Mouse (Mus musculus): Measurements from ENCODE around the gene Vps16.

DNA sequence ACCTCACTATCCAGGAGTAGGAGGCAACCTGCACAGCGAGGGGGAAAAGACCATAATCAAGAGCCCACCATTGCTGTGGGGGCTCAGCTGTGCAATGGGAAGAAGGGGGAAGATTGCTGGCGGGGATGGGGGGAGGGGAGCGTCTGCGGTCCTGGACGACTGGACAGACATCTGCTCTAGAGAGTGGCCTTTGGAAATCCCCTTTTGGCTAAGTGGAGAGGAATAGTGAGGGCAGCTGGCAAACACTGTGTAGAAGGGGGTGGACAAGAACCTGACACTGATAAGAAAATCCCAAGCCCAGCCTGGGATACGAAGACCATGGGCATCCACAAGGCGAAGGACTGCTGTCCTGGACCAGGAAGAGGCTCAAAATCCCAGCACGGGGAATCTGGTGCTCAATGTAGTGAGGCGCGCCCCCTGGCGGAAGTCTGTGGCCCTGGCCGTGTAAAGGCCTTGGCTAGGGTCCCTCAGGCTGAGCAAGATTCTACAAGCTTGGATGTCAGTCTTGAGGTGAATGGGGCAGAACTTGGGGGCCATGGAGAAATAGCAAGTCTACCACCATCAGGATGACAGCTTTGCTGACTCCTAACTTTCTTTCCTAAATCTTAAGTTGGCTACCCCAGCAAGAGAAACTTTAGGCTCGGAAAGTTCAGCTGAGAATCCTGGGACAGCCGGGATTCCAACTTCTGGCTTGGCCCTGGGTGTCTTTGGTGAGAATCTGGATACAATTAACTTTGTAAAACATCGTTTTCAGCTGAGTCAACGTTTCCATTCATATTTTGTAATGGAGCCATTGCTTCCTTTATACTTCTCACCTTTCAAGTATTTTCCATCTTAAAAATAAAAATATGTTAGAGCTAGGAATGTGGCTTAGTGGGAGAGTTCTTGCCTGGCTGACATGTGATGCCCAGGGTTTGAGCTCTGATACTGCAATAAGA lies 12.3 kb upstream of the Vps16 start:
- TF ChIP-seq CTCF (IDR thresholded peaks at IDR 0.05) (no peak; the same call in 1 of the 2 replicates), POLR2A (IDR thresholded peaks at IDR 0.05; ENCODE audit: insufficient read depth, low read depth, low read length) (no peak), EP300 (IDR thresholded peaks at IDR 0.05; ENCODE audit: insufficient read depth, low read depth, low read length) (no peak)

Data from heart, adult 2 months (tissue).